Mouse (Mus musculus) heart, postnatal 0 days (tissue): Measurements from ENCODE around the gene Ttc7b. TPM values are rescaled to one million over a fixed set of nuclear protein-coding genes. Genes with fewer than 3 reads are reported as not detected.

Experiments used
- ATAC-seq: fragments of 200-750 bp; cut with Nextera tagmentation; 2 replicates; pipeline ENCODE4 v1.8.0; 2017; ENCODE audit warnings: low read depth, moderate number of reproducible peaks, moderate library complexity; ENCODE audit not compliant: insufficient read depth
- DNase-seq: peaks from one replicate; pipeline ENCODE4 v3.0.0-alpha.2; 2016; ENCODE audit warnings: low spot score
- H3K27ac ChIP-seq: fragments of 300-500 bp; sonication (generic); 2 replicates; pipeline ENCODE4 v1.5.1; 2014; ENCODE audit warnings: low read depth, mild to moderate bottlenecking
- H3K27me3 ChIP-seq: fragments of 300-500 bp; sonication (generic); 2 replicates; pipeline ENCODE4 v1.6.1; 2014; ENCODE audit warnings: low read length, mixed read lengths; ENCODE audit not compliant: control insufficient read depth, insufficient read depth
- H3K36me3 ChIP-seq: fragments of 300-500 bp; sonication (generic); replicated peaks from 2 replicates; pipeline ENCODE4 v1.6.1; 2014; ENCODE audit warnings: low read length, mixed read lengths; ENCODE audit not compliant: control insufficient read depth, insufficient read depth
- H3K4me1 ChIP-seq: fragments of 300-500 bp; sonication (generic); 2 replicates; pipeline ENCODE4 v1.6.1; 2014; ENCODE audit warnings: antibody characterized with exemption; ENCODE audit not compliant: control insufficient read depth, insufficient read depth
- H3K4me2 ChIP-seq: fragments of 300-500 bp; sonication (generic); 2 replicates; pipeline ENCODE4 v1.6.1; 2014; ENCODE audit warnings: low read depth, mild to moderate bottlenecking, low read length, moderate library complexity
- H3K4me3 ChIP-seq: fragments of 300-500 bp; sonication (generic); 2 replicates; pipeline ENCODE4 v1.5.1; 2014; ENCODE audit warnings: low read depth, low read length
- H3K9ac ChIP-seq: fragments of 300-500 bp; sonication (generic); replicated peaks from 2 replicates; pipeline ENCODE4 v1.6.1; 2014; ENCODE audit warnings: low read depth, low read length, mixed read lengths
- H3K9me3 ChIP-seq: fragments of 300-500 bp; sonication (generic); replicated peaks from 2 replicates; pipeline ENCODE4 v1.6.1; 2016; ENCODE audit warnings: low read length; ENCODE audit not compliant: control insufficient read depth
- CTCF ChIP-seq: IDR thresholded peaks from 2 replicates; pipeline ENCODE4 v1.5.1; 2016; ENCODE audit warnings: antibody characterized with exemption, control low read depth, low read depth
- EP300 ChIP-seq: IDR thresholded peaks from 2 replicates; pipeline ENCODE4 v1.6.1; 2016; ENCODE audit warnings: antibody characterized with exemption, low read depth
- WGBS: fragments of 180-500 bp; shearing (Covaris S2); extraction: QIAGEN DNeasy Blood & Tissue Kit; methylation state at CpG from one replicate; pipeline ENCODE4 v1.1.7; 2014; 5-methylcytosine and 5-hydroxymethylcytosine counted together
- polyA plus RNA-seq: library from polyadenylated mRNA; unstranded; fragments of >200 nt; fragmentation: Nextera tagmentation; extraction: Ambion mirVana; gene quantifications from 2 replicates; pipeline ENCODE4 v1.2.1, GENCODE M21; 2015
- total RNA-seq: library from RNA; depleted of rRNA; stranded (reverse); fragments of >200 nt; gene quantifications from 2 replicates; pipeline ENCODE4 v1.2.3, GENCODE M21; 2014; ENCODE audit warnings: low replicate concordance

Gene Ttc7b
- total and polyA plus RNA-seq, 2 experiments from 2014 or later: 6.7 to 29.4 TPM

- Histone ChIP-seq H3K4me3 (no peak overlapping the region), H3K27me3 (no peaks in the 10 kb centered on the region), H3K4me2 (no peak overlapping the region), H3K27ac (no peak overlapping the region), H3K36me3 (no peaks in the 10 kb centered on the region), H3K9ac (no peak overlapping the region), H3K4me1 (peaks cover 10% of the 10 kb centered on the region), H3K9me3 (no peaks in the 10 kb centered on the region)
- DNase-seq (no peak), ATAC-seq (no peak)
- no peak for TF ChIP-seq EP300
- TF ChIP-seq CTCF: no peak
- WGBS: 95% methylated on average over 1 of the region's 1 CpGs
These were observed 15.1 kb downstream of the Ttc7b start for GRCm38 (mm10) chr12:100505484-100505883.

- Histone ChIP-seq H3K27ac (no peak overlapping the region), H3K9me3 (no peaks in the 10 kb centered on the region), H3K4me2 (no peak overlapping the region), H3K27me3 (no peaks in the 10 kb centered on the region), H3K36me3 (peaks cover 5% of the 10 kb centered on the region), H3K4me1 (peaks cover 10% of the 10 kb centered on the region), H3K9ac (no peak overlapping the region), H3K4me3 (no peak overlapping the region)
- ATAC-seq (no peak), DNase-seq (no peak)
- 89% methylated on average over 2 of the region's 2 CpGs for WGBS
- TF ChIP-seq EP300: no peak
- TF ChIP-seq CTCF: no peak
These were observed 16.0 kb downstream of the Ttc7b start for GRCm38 (mm10) chr12:100504585-100504984.

GRCm38 (mm10) chr12:100503659-100504058 lies 17.0 kb downstream of the Ttc7b start:
- ATAC-seq (no peak), DNase-seq (no peak)
- WGBS: 76% methylated on average over 4 of the region's 4 CpGs
- H3K27me3 ChIP-seq: no peaks in the 10 kb centered on the region
- H3K27ac ChIP-seq: no peak overlapping the region
- H3K4me2 ChIP-seq: no peak overlapping the region
- H3K4me3 ChIP-seq: no peak overlapping the region
- no peak overlapping the region for H3K9ac ChIP-seq
- H3K4me1 ChIP-seq: peaks cover 10% of the 10 kb centered on the region
- H3K36me3 ChIP-seq: peaks cover 14% of the 10 kb centered on the region
- no peaks in the 10 kb centered on the region for H3K9me3 ChIP-seq
- TF ChIP-seq EP300 (no peak), CTCF (no peak)

- 69% methylated on average over 3 of the region's 3 CpGs for whole genome bisulfite sequencing
- H3K9ac ChIP-seq: no peak overlapping the region
- TF ChIP-seq EP300 (no peak), CTCF (no peak)
These were observed 18.1 kb downstream of the Ttc7b start for GRCm38 (mm10) chr12:100502544-100502943.

DNA sequence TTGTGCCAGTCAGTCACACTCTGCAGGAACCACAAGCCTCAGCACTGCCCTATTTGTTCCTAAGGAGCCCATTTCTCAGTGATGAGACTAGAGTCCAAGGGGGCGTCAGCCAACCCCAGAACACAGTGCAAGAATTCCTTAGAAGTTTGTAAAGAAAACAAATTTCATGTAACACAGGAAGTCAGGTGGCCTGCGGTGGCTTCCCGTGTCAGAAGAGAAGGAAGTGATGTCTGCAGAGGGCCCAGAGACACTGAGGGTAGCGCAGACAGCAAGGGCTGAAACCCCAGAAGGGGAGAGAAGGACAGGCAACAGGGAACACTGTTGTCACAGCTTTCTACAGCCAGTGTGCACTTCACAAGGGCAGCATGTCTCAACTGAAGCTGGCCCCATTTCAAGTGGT lies 19.4 kb downstream of the Ttc7b start:
- H3K9ac ChIP-seq: no peak overlapping the region
- H3K9me3 ChIP-seq: no peaks in the 10 kb centered on the region
- H3K4me3 ChIP-seq: no peak overlapping the region
- TF ChIP-seq CTCF (no peak), EP300 (no peak)
- ATAC-seq (no peak), DNase-seq (no peak)
- H3K4me2 ChIP-seq: no peak overlapping the region
- no peaks in the 10 kb centered on the region for H3K27me3 ChIP-seq
- H3K4me1 ChIP-seq: peaks cover 10% of the 10 kb centered on the region
- 59% methylated on average over 4 of the region's 4 CpGs for WGBS
- peaks cover 37% of the 10 kb centered on the region for H3K36me3 ChIP-seq
- H3K27ac ChIP-seq: no peak overlapping the region

More at GRCm38 (mm10) chr12:100502544-100502943, 18.1 kb downstream of the Ttc7b start:
- H3K36me3 ChIP-seq: peaks cover 24% of the 10 kb centered on the region
- H3K4me1 ChIP-seq: peaks cover 10% of the 10 kb centered on the region
- H3K4me3 ChIP-seq: no peak overlapping the region
- no peaks in the 10 kb centered on the region for H3K27me3 ChIP-seq
- ATAC-seq (no peak), DNase-seq (no peak)
- H3K9me3 ChIP-seq: no peaks in the 10 kb centered on the region
- no peak overlapping the region for H3K4me2 ChIP-seq
- H3K27ac ChIP-seq: no peak overlapping the region

GRCm38 (mm10) chr12:100499469-100499868 lies 21.2 kb downstream of the Ttc7b start:
- no peaks in the 10 kb centered on the region for H3K27me3 ChIP-seq
- H3K36me3 ChIP-seq: peaks cover 53% of the 10 kb centered on the region
- TF ChIP-seq CTCF: no peak
- TF ChIP-seq EP300: no peak
- peaks cover 10% of the 10 kb centered on the region for H3K4me1 ChIP-seq
- no peaks in the 10 kb centered on the region for H3K9me3 ChIP-seq
- ATAC-seq: no peak
- H3K27ac ChIP-seq: no peak overlapping the region
- DNase-seq: no peak
- no peak overlapping the region for H3K4me3 ChIP-seq
- WGBS: 90% methylated on average over 13 of the region's 13 CpGs
- no peak overlapping the region for H3K4me2 ChIP-seq
- H3K9ac ChIP-seq: no peak overlapping the region
